Mouse (Mus musculus): ENCODE data around the gene Foxp1.

Gene Foxp1

GRCm38 (mm10) chr6:99401211-99401610, 121.3 kb downstream of the Foxp1 start:
- in situ Hi-C loops (cut with MboI, MseI) = loop anchor here (25.0 kb wide), 1 partner anchor 364 kb away; no protein-coding TSS in a partner anchor

GRCm38 (mm10) chr6:99395745-99396144, 126.8 kb downstream of the Foxp1 start:
- in situ Hi-C loops (cut with MboI, MseI) = loop anchor here (10.0 kb wide), 1 partner anchor 389 kb away; no protein-coding TSS in a partner anchor

DNA sequence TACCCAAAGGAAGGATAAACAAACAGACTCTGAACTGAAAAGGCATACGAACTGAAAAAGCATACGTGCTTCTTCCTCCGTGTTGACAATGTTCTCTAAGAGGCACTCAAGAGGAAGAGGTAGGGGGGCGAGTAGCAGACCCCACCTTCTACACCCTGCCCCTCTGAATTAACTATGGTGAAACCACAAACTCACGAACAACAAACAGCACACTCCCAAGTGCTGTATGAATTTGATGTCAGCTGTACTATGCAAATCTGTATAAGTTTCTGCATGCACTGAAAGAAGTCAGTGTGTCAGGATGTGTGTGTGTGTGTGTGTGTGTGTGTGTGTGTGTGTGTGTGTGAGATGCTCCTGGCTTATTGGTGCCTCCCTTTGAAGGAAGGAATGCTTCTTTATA, 127.7 kb downstream of the Foxp1 start:
- in situ Hi-C loops (cut with MboI, MseI) = loop anchor here (10.0 kb wide), 1 partner anchor 390 kb away; no protein-coding TSS in a partner anchor

DNA sequence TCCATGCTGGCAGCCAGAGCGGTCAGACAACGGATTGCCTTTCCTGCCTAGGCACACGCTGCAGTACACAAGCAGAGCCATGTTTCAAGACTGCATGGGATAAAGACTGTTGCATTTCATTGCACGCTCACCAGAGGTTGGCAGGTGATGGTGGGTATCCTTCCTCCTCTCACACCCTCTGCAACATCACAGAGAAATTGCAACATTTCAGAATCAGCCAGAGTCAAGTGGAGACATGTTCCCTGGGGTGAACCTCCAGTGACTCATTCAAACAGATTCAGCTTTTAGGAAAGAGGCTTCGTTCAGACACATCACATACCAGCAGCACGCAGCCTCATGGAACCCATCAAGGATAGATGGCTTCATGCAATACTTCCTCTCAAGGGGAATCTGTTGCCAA, 130.0 kb downstream of the Foxp1 start:
- in situ Hi-C loops (cut with MboI, MseI) = loop anchor here (10.0 kb wide), 1 partner anchor 392 kb away; no protein-coding TSS in a partner anchor

DNA sequence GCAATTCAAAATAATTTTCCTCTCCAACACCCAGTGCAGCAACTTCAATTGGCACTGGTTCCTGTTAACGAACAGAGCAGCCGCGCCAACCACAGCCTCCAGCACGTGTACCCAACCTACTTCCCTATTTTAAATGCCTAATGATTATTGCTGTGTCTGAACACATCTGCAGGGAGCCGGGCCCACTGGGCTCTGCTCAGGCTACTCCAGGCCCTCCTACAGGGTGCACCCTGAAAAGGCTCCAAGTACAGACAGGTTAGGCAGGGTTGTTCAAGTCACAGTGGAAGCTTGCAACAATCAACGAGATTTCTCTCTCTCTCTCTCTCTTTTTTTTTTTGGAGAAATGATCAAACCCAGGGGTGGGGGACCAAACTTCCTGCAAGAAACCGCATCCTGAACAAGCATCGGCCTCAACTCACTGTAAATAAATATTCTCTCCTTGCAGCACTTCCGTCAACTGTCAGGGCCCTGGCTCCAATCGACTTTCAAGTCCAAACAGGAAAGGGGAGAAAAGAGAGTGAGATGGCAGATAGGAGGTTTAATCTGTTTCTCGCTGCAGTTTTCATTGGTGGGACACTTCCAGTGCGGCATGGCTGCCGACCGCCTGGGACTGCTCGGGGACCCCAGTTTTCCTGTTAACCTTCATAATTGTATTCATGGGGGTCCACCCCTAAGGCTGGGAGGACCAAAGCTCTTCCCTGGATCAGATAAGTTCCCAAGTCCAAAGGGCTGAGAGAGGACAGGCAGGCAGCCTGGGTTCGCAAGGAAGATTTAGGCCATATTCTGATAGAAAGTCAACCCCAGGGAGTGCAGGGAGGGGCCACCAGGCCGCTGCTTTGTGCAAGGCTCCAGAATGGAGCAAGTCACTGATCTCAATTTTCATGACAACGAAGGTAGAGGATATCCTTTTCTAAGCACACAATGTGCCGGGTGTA, 133.5 kb downstream of the Foxp1 start:
- in situ Hi-C loops (cut with MboI, MseI) = no loop called here

GRCm38 (mm10) chr6:99388023-99388422, 134.5 kb downstream of the Foxp1 start:
- in situ Hi-C loops (cut with MboI, MseI) = no loop called here

DNA sequence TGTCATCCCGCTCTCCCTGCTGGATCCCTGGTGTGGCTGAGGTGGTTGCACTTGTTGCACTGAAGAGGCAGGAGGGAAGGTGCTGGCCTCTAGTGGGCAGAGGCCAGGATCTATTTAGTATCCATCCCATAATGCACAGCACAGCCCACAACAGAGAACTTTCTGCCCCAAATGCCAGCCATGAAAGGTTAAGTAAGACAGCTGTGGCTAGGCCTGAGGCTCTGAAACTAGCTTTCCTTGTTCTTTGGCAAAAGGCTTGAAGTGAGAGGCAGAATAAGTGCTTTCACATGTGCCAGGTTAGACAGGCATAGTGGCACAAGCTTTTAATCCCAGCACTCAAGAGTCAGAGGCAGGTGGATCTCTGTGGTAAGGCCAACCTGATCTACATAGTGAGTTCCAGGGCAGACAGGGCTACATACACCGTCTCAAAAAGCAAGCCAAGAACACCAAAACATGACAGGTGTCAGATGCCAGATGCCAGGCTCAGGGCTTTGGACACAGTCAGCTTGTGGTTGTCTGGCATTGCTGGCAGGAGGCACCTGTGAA, 137.4 kb downstream of the Foxp1 start:
- in situ Hi-C loops (cut with MboI, MseI) = no loop called here

DNA sequence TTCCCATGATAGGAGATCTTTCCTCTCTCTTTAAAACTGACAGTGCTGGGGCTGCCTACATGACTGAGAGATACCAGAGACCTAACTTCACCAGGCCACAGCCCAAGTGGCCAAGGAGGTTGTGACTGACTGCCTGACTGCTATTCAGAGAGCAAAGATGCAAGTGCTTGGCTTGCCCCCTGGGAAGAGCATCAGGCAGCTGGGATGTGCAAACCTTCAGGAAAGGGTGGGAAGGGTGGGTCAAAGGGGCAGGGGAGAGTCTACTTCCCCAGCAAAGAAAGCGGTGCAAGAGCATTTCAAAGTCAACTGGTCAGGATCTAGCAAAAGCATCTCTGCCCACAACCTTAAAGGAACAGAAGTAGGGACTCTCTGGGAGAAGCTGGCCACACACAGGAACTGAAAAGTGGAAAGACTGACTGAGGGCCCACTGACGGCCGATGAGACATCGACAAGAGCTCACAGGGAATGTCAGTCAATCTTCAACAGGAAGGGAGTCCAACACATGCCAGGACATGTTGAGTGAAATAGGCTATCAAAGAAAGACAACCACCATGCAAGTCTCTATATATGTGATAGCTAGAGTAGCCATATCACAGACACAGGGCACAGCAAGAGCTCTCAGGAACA, 138.6 kb downstream of the Foxp1 start:
- in situ Hi-C loops (cut with MboI, MseI) = no loop called here

- in situ Hi-C loops (cut with MboI, MseI) = no loop called here
Measured at GRCm38 (mm10) chr6:99380146-99380545, 142.4 kb downstream of the Foxp1 start.

DNA sequence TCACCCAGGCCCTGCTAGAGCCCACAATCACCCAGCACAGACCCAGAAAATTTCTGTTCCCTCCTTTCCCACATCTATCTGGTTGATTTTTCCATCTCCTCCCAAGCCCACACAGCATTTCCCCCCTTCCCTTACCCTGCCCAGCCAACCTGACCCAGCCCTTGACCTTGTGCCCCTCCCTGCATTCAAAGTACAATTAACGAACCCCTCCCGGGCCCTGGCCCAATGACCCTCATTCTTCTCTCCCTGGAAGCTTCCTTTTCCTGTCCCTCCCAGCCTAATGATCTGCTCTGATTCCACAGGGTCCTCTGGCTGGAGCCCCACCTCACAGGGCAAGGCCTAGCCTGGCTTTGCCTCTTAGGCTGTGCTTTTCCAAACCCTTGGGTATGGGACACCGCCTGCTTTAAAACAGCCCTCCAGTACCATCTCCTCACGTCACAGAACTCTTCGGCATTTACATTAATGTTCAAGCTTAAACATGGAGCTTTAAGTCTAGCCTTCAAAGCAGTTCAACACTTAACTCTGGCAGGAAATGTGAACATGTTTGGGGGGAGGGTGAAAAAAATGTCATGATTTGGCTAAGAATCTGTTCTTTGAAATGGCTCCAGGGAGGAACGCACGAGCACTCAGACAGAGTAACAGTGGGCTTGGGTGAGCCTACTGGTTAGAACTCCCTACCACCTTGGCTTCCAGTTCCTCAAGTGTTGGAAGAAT, 143.4 kb downstream of the Foxp1 start:
- in situ Hi-C loops (cut with MboI, MseI) = no loop called here

GRCm38 (mm10) chr6:99377716-99378115, 144.8 kb downstream of the Foxp1 start:
- in situ Hi-C loops (cut with MboI, MseI) = no loop called here

- in situ Hi-C loops (cut with MboI, MseI) = no loop called here
Measured at GRCm38 (mm10) chr6:99377131-99377530, 145.4 kb downstream of the Foxp1 start.

DNA sequence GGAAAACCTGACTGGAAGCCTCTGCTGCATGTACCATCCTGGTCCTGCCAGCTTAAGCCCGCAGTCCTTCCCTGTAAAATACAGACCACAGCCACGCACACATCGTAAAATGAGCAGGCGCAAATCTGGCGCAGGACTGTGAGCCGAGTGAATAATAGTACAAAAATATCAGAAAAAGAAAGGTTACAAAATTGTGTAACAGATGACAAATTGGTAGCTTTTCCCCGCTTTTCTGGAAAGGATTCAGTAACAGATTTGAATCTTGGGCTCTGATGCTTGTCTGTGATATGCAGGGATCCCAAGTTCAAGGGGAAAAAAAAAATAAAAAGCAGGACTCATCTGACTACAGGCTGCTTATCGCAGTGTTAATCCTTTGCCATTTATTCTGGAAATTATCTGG, 145.8 kb downstream of the Foxp1 start:
- in situ Hi-C loops (cut with MboI, MseI) = no loop called here

DNA sequence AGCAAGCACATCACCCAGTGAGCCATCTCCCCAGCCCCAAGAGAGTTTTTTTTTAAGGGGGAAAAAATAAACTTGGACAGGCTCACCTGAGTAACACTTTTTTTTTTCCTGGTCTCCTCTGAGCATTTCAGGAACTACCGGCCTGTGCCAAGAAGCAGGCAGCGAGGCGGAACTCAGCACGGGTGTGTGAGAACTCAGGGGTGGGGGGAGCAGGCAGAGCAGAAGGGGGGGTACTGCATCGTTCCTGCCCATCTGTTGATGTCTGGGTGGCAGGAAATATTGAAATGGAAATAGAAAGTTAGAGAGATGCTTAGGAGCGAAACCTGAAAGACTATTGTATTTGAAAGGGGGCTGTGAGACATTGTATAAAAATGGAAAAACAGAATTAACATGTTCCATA, 146.7 kb downstream of the Foxp1 start:
- in situ Hi-C loops (cut with MboI, MseI) = no loop called here

DNA sequence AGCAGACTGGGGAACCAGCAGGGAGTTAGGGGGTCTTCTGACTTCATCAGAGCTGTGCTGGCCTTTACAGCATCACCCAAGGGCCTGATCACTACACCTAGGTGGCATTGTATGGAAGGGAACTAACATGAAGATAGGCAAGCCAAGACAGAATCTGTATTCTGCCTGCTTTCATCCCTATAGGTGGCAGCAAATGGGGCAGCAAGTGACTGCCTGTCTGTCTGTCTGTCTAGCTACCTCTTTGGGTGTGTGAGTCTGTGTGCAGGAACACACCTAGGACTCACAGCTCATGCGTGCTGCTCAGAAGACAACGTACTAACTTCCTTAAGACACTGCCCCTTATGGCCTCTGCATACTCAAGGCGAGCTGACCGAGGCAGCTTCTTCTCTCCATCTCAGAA, 147.1 kb downstream of the Foxp1 start:
- in situ Hi-C loops (cut with MboI, MseI) = no loop called here

GRCm38 (mm10) chr6:99374448-99375271, 147.9 kb downstream of the Foxp1 start:
- in situ Hi-C loops (cut with MboI, MseI) = no loop called here

DNA sequence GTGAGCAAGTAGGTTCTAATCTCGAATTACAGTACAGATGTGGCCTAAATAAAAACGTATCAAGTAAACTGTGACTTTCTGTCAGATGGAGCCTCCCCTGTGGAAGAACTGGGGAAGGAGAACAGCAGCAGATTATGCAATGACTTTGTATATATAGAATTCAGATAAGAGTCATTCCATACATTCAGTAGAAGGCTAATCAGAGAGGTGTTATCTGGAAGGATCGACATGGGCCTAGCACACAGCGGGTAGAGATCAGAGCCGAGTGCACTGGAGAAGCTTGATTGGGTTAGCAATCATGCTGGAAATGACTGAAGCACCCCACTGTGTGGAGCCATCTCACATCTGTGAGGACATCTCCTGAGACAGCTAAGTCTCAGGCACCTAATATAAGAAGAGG, 150.1 kb downstream of the Foxp1 start:
- in situ Hi-C loops (cut with MboI, MseI) = no loop called here

- in situ Hi-C loops (cut with MboI, MseI) = no loop called here
Measured at GRCm38 (mm10) chr6:99372016-99372415, 150.5 kb downstream of the Foxp1 start.

DNA sequence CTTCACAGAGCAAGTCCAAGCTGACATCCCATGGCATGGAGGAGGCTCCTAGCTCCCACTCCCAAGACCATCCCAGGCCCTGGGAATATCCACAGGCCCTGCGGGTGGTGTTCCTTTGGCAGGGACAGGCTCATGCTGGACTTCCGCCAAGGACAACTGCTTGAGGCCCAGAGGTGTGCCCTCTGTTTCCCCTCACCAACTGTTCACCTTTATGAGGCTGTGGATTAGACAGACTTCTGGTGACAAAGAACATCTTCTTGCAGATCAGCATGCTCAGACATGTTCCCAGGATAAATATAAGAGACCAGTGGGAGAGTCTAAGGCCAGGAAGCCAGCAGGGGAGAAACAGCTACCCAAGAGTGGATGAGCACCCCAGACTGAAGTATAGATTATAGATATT, 152.6 kb downstream of the Foxp1 start:
- in situ Hi-C loops (cut with MboI, MseI) = loop anchor here (5.0 kb wide), 1 partner anchor 82 kb away; no protein-coding TSS in a partner anchor

DNA sequence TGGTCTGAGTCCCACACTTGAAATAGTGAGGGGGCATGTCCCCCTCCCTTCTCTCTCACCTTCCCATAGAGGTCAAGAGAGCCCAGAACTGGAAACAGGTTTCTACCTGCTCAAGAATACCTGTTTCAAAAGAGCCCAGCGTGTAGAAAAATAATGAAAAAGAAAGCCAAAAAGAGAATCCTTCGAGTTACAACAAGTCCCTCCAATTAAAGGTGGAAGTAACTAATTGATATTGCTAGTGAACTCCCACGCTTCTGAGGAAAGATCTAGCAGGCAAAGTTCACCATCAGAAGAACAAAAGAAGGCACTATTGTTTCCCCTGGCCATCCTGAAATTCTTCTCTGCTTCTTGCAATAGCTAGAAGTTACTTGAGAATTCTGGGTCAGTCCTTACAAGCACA, 153.4 kb downstream of the Foxp1 start:
- in situ Hi-C loops (cut with MboI, MseI) = loop anchor here (5.0 kb wide), 1 partner anchor 83 kb away; no protein-coding TSS in a partner anchor

Data from T-helper 2 cell (primary cell).